ENCODE assay signal across 8 mouse cellular contexts in the genomic region with DNA sequence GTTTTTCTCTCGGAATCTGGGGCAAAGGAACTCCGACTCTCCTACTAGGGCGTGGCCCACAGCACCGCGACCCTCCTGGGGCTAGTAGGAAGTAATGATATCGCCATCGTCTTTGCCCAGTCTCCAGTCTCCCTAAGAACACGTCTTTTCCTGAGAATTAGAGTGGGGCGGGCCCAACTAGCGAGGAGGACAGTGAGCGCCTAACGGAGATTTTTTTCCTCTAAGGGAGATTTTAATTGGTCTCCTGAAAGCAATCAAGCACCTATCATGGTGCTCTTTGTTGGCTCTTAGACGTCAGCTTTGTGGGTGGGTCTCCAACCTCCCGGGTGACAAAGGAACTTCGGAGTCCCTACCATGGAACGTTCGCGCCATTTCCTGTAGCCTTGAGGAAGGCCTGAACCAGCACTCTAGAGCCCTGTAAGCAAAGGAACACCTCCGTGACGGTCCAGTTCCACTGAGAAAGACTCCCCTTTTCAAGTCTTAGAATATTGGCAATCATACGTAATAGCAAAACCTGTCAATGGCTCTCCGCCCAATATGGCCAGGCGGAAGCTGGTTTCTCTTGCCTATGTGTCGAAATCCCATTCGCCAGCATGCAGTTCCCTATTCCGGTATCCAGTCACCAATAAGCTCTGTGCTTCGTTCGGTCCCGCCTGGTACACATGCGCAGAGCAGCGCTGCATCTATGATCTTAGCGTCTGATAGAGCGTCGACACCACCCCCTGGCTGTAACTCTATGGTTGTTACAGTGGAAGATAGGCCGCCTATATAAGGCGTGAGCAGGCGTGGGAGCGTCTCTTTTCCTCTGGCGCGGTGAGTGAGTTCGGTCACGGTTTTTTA. TPM values are rescaled to one million over a fixed set of nuclear protein-coding genes. Genes with fewer than 3 reads are reported as not detected.
A peak's percentile ranks its signal among the peaks of the same experiment; 100 is the strongest.
DNase-seq lines count a peak whose midpoint lies in the region; ATAC-seq lines count a peak whose summit lies in the region.

A gene (plus strand): TSS at position 751 of the 840 bp plus-strand sequence.

- peaks cover 2% of the 10 kb centered on the region; the same call in 1 of the 2 replicates for H3K36me3 ChIP-seq in hindbrain, embryonic 15.5 days

- peak; percentile 98 for DNase-seq in R1 (ENCODE audit: low read depth, low spot score)
- DNase-seq in cerebellum, postnatal 36 days: peak; percentile 86
- DNase-seq in frontal cortex, postnatal 36 days (ENCODE audit: low spot score in 2 of 2): peak; percentile 89 to 94
- DNase-seq in left cerebral cortex, adult 11 months (ENCODE audit: low spot score): peak; percentile 93
- DNase-seq in lung, postnatal 4 days: peak; percentile 93 to 96
- peak; percentile 89 for DNase-seq in retina, postnatal 7 days (ENCODE audit: low read depth, low spot score)
- peak; percentile 66 for DNase-seq in urinary bladder, adult 2 months (ENCODE audit: low spot score)

- peak within 1 kb of the TSS; percentile 77 for H3K9ac ChIP-seq in hindbrain, embryonic 15.5 days

- peak within 1 kb of the TSS; percentile 60 for H3K4me2 ChIP-seq in hindbrain, embryonic 15.5 days

- H3K27ac ChIP-seq in hindbrain, embryonic 15.5 days (replicated peaks): peak within 1 kb of the TSS; percentile 96

- 15% methylated on average over 42 of the region's 42 CpGs for WGBS in hindbrain, embryonic 15.5 days

- no peaks in the 10 kb centered on the region for H3K9me3 ChIP-seq in hindbrain, embryonic 15.5 days

- H3K27me3 ChIP-seq in hindbrain, embryonic 15.5 days: no peaks in the 10 kb centered on the region

- ATAC-seq in hindbrain, embryonic 15.5 days (ENCODE audit: low FRiP score, low read depth): peak; percentile 96

- H3K4me3 ChIP-seq in hindbrain, embryonic 15.5 days: peak within 1 kb of the TSS; percentile 61

- peaks cover 8% of the 10 kb centered on the region for H3K4me1 ChIP-seq in hindbrain, embryonic 15.5 days (replicated peaks)

RNA-seq across cellular contexts. Expression of the gene that starts here (rescaled TPM):
- 396 and 404 TPM in 2 replicates for polyA plus RNA-seq in hindbrain, embryonic 15.5 days (2015; fragmentation: Nextera tagmentation; extraction: Ambion mirVana)
- polyA plus RNA-seq in urinary bladder, adult 2 months (2012; rRNA removed): 2,380 and 2,941 TPM in 2 replicates

Comparison
In these comparisons a context has a peak if more than half of its experiments do, and no peak if none do; other contexts are left out.
1. Peak in every context shown above with its lines: DNase-seq, ATAC-seq, H3K4me3 ChIP-seq and H3K27ac ChIP-seq.